Mouse (Mus musculus) thymus, postnatal 14 days (tissue): ENCODE results near the gene 4930524B15Rik.
"Not testable (repeated sequence)": the region's sequence is repeated elsewhere in the genome, so short reads cannot be mapped to it uniquely, and the experiment has no call there.

ENCODE experiments used
- DNase-seq: peaks from one replicate; pipeline ENCODE4 v3.0.0; 2021

The 4930524B15Rik gene

GRCm38 (mm10) chr11:31984786-31985185, 19.4 kb downstream of the 4930524B15Rik start:
- no peak for DNase-seq

DNA sequence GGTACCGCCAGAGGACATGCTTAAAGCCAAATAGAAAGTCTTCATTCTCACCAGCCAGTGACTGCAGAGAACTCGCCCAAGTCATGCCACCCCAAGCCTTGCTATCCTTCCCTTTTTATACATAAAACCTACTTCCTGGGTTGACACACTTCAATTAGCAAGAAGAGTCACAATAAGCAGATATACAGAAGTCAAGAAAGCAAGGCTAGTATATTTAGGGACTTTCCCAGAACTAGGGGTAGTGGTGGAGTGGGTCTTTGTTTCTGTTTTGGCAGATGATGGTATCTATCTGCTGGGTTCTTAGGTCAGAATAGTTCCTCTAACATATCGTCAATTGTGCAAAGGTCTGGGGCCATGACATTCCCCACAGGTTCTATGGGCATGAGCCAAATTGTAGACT, 27.1 kb downstream of the 4930524B15Rik start:
- no peak for DNase-seq

- DNase-seq = peak; percentile 72
Measured at GRCm38 (mm10) chr11:31999716-32000115, 34.3 kb downstream of the 4930524B15Rik start.

DNA sequence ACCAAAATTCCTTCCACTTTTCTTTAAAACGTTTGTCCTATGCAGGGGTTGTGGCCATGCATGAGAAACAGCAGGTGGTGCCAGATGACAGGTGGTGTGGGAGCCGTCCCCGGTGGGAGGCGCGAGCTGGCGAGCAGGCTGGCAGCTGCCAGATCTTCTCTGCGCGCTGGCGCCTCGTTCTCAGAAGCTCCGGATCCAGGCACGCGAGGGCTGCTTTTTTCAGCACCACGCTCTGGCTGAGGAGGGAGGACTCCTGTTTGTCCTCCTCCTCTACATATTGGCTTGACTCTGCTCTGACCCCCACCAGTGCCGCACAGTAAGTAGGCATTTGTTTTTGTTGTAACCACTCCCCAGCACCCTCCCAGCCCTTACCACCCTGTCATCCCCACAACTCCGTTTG, 34.9 kb downstream of the 4930524B15Rik start, which contains the start of gene Nsg2:
Nsg2 (plus strand) TSS at position 183 of the 400 bp plus-strand sequence.
- DNase-seq = peak; percentile 95

GRCm38 (mm10) chr11:32001181-32001910, 36.0 kb downstream of the 4930524B15Rik start:
- DNase-seq = peak; percentile 40

GRCm38 (mm10) chr11:32002670-32003072, 37.3 kb downstream of the 4930524B15Rik start:
- DNase-seq = peak; percentile 28

GRCm38 (mm10) chr11:32008049-32008448, 42.7 kb downstream of the 4930524B15Rik start:
- not testable (repeated sequence) for DNase-seq

- no peak for DNase-seq
Measured at GRCm38 (mm10) chr11:32008852-32009251, 43.5 kb downstream of the 4930524B15Rik start.

DNA sequence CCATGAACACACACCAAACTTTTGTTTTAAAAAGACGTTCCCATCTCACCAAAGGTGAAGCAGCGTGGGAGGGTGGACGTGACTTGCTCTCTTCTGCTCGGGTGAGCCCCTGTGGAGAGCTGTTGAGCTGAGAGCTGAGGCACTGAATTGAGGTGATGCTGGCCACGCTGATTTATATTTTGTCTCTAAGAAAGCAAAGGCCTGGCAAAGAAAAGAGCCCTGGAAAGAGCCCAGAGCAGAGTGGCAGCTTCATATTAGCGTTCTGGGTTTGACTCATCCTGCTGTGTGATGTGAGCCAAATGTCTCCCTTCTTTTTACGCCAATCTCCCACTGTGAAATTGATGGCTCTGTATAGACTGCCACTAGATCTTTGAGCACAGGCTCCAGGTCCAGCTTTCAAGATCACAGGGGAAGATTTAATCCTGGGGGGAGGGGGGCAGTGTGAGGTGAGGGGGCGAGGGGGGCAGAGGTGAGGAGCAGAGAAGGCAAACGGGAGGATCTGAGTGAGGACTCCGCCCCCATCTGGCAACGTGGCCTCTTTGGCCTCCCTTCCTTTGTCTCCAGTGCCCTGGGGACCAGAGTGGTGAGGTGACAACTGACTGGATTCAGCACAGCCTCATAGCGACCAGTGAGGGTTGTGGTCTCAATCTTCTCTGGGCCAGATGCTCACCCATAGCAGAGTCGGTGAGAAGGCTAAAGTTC, 44.7 kb downstream of the 4930524B15Rik start:
- DNase-seq = no peak

DNA sequence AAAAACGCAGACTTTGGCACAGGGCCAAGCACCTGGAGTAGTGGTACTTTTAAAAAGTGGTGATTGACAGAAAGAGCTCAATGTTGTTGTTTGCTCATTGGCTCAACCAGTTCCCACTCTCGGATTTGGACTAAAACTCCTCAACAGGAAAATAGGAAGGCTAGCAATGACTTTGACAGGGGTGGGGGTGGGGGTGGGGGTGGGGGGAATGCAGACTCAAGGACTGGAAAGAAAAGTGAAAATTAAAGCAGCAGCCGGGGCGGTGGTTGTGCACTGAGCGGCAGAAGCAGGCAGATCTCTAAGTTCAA, 45.2 kb downstream of the 4930524B15Rik start:
- DNase-seq = peak; percentile 84

DNA sequence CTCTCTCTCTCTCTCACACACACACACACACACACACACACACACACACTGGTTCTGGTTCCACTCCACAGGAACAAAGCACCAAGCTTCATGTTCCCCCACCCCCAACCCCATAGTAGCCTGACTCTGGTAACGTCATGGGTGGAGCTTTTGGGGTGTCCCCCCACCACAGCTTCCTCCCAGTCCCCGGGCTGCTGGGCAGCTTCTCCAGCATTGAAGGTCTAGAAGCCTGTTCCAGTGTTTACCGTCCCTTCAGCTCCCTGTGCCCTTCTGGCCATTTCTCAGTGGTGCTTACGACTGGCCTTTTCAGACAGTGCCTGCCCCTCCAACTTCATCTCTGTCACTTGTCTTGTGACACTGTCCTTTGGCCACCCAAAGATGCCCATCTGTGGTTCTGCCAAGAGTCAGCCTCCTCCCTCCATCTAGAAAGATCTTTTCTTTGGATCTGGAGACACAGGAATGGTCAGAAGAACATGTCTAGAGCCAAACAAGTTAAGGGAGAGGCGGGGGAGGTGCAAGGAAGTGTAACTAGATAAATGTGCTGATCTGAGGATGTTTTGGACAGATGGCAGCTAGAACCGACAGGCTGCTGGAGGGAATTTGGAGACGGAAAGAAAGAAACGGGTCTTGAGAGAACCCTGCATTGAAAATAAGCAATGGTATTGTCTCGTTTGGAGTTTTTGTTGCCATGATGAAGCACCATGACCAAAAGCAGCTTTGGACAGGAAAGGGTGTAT, 46.6 kb downstream of the 4930524B15Rik start:
- DNase-seq = peak; percentile 71

DNA sequence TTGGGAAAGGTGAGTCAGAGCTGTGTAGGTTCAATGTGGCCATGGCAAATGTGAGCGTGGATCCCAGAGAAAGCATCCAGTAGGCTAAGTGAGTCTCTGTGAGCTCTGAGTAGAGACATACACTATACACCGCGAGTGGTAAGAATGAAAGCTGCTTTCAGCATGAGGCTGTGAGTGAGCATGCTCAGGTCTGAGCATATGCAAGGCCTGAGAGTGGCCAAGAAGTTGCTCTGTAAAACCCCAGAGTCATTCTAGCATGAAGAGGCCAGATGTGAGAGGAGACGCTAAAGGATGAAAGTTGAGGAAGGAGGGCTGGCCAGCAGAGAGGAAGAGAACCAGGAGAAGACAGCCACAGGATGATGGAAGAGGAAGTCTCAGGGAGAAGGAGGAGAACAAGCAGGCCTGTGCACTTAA, 47.6 kb downstream of the 4930524B15Rik start:
- DNase-seq = no peak

DNA sequence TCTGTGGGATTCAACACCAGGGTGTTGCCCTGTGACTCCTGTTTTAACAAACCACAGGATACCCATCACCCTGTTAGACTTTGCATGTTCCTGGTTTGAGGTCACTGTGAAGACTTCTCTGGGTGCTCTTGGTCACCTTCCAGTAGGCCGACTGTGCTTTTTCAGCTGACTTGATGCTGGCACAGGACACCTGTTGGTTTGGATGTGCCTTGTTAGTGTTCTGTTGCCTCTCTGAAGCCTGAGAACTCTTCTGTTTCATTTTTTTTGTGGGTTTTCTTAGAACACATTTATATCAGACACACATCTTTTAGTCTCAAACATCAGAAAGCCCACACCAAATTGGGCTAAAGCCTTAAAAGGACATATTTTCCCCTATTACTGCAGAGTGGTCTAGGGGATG, 48.2 kb downstream of the 4930524B15Rik start:
- DNase-seq = no peak

GRCm38 (mm10) chr11:32018201-32018600, 52.8 kb downstream of the 4930524B15Rik start:
- no peak for DNase-seq

GRCm38 (mm10) chr11:32020031-32020965, 54.9 kb downstream of the 4930524B15Rik start:
- peak; percentile 38 for DNase-seq

DNA sequence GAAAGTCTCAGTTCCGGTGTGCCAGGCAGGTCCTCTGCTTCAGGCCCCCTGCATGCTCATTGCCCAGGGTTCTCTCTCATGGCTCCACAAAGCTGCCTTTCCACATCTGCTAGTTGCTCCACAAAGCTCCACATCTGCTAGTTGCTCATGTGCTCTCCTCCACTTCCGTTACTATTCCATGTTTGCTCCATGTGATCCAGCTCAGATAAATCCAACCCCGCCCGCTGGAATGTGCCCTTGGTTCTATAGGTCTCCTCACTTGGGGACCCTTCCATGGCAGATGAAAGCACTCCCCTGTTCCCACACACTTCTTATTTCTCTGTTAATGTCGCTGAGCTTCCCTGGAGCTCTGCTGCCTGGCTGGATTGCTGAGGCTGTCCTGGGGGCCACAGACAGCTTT, 61.2 kb downstream of the 4930524B15Rik start:
- no peak for DNase-seq

DNA sequence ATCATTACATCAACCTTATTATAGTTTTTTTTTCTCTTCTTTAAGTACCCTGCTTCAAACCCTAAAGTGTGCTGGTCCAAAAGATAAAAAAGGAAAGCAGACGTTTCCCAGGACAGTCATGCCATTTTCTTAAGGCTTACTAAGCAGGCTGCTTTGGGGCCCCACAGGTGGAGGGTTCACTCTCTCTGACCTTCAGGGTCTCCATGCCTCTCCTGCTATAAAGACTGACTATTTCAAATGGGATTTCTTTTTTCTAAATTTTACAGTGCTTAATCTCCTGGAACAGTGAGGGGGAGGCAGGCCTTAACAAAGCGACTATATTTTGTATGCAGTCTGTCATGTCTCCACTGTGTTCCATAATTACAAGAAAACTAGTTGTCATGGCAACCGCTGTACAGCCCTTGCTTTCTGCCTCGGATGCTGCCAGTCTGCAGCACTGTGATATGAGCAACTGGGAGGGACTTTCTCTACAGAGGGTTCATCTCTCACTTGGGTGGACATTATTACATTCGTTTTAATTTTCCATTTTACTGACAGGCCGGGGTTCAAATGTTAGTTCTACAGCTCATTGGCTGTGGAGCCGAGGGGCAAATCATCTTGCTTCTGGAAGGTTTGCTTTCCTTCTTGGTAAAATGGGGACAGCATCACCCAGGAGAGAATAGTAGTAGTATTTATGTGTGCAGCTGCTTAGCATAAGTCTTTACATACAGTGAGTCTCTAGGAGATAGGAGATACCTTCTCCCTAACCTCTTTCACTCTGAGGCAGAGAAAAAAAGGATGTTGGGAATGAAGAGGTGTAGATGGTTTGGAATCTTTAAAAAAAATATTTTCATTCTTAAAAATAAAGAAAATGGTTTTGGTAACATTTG, 62.3 kb downstream of the 4930524B15Rik start:
- DNase-seq = no peak

DNA sequence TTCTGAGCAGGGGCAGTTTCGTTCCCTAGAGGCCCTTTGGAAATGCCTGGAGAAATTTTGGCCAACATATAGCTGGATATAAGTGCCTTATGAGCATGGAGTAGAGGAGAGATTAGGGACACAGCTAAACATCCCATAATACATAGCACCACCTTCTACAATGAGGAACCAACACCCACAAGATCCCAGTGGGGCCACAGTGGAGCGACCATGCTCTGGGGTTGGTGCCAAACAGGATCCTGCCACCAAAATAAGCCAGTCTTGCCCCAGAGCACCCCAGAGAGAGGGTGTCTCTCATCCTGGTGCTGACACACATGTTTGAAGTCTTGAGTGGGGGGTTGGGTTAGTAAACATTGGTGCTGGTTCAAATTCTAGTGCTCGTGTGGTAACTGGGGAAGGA, 63.2 kb downstream of the 4930524B15Rik start:
- DNase-seq = no peak
